Mouse (Mus musculus) heart, embryonic 12.5 days (tissue): Measurements from ENCODE around the gene Hspa2. TPM values are rescaled to one million over a fixed set of nuclear protein-coding genes. Genes with fewer than 3 reads are reported as not detected.
A peak's percentile ranks its signal among the peaks of the same experiment; 100 is the strongest.

ENCODE experiments used
- ATAC-seq: fragments of 200-750 bp; cut with Nextera tagmentation; 2 replicates; pipeline ENCODE4 v1.8.0; 2017; ENCODE audit warnings: moderate TSS enrichment, moderate library complexity; ENCODE audit not compliant: insufficient number of reproducible peaks, low FRiP score
- H3K27ac ChIP-seq: fragments of 300-500 bp; sonication (generic); 2 replicates; pipeline ENCODE4 v1.5.1; 2016; ENCODE audit warnings: mild to moderate bottlenecking, moderate library complexity; ENCODE audit not compliant: poor library complexity, severe bottlenecking
- H3K27me3 ChIP-seq: fragments of 300-500 bp; sonication (generic); replicated peaks from 2 replicates; pipeline ENCODE4 v1.6.1; 2016; ENCODE audit warnings: mild to moderate bottlenecking, moderate library complexity
- H3K36me3 ChIP-seq: fragments of 300-500 bp; sonication (generic); 2 replicates; pipeline ENCODE4 v1.6.1; 2016; ENCODE audit warnings: mild to moderate bottlenecking, moderate library complexity
- H3K4me1 ChIP-seq: fragments of 300-500 bp; sonication (generic); replicated peaks from 2 replicates; pipeline ENCODE4 v1.6.1; 2016; ENCODE audit warnings: mild to moderate bottlenecking
- H3K4me2 ChIP-seq: fragments of 300-500 bp; sonication (generic); 2 replicates; pipeline ENCODE4 v1.6.1; 2016; ENCODE audit warnings: mild to moderate bottlenecking, moderate library complexity
- H3K4me3 ChIP-seq: fragments of 300-500 bp; sonication (generic); 2 replicates; pipeline ENCODE4 v1.5.1; 2016; ENCODE audit warnings: mild to moderate bottlenecking
- H3K9ac ChIP-seq: fragments of 300-500 bp; sonication (generic); 2 replicates; pipeline ENCODE4 v1.6.1; 2016; ENCODE audit warnings: mild to moderate bottlenecking, moderate library complexity
- H3K9me3 ChIP-seq: fragments of 300-500 bp; sonication (generic); replicated peaks from 2 replicates; pipeline ENCODE4 v1.6.1; 2016; ENCODE audit warnings: mild to moderate bottlenecking, moderate library complexity
- WGBS: fragments of 180-500 bp; shearing (Covaris S2); methylation state at CpG from one replicate; pipeline ENCODE4 v1.1.7; 2016; 5-methylcytosine and 5-hydroxymethylcytosine counted together
- polyA plus RNA-seq: library from polyadenylated mRNA; unstranded; fragments of >200 nt; fragmentation: Nextera tagmentation; extraction: Ambion mirVana; gene quantifications from 2 replicates; pipeline ENCODE4 v1.2.1, GENCODE M21; 2016

Gene Hspa2
- polyA plus RNA-seq, 1 experiment from 2014 or later = 23.9 TPM

- ATAC-seq = no peak
- H3K9me3 ChIP-seq = no peaks in the 10 kb centered on the region
- whole genome bisulfite sequencing = 61% methylated on average over 5 of the region's 5 CpGs
- no peak overlapping the region for H3K4me3 ChIP-seq
- H3K36me3 ChIP-seq = peaks cover 7% of the 10 kb centered on the region; the same call in 1 of the 2 replicates
- peaks cover 58% of the 10 kb centered on the region for H3K4me1 ChIP-seq
- H3K27me3 ChIP-seq = no peaks in the 10 kb centered on the region
- no peak overlapping the region for H3K4me2 ChIP-seq
- H3K27ac ChIP-seq = peak overlapping the region; percentile 81
- H3K9ac ChIP-seq = no peak overlapping the region
These were observed 25.4 kb upstream of the Hspa2 start for GRCm38 (mm10) chr12:76378556-76378955.

GRCm38 (mm10) chr12:76380151-76380550, 23.8 kb upstream of the Hspa2 start:
- H3K36me3 ChIP-seq = peaks cover 18% of the 10 kb centered on the region
- no peak overlapping the region for H3K4me2 ChIP-seq
- H3K9ac ChIP-seq = no peak overlapping the region
- no peak for ATAC-seq
- H3K27me3 ChIP-seq = no peaks in the 10 kb centered on the region
- no peak overlapping the region for H3K4me3 ChIP-seq
- peaks cover 44% of the 10 kb centered on the region for H3K4me1 ChIP-seq
- no peaks in the 10 kb centered on the region for H3K9me3 ChIP-seq
- H3K27ac ChIP-seq = 0 out of 2 replicates have a peak overlapping the region, but pooled peaks have one; percentile 6
- WGBS = 56% methylated on average over 7 of the region's 7 CpGs

DNA sequence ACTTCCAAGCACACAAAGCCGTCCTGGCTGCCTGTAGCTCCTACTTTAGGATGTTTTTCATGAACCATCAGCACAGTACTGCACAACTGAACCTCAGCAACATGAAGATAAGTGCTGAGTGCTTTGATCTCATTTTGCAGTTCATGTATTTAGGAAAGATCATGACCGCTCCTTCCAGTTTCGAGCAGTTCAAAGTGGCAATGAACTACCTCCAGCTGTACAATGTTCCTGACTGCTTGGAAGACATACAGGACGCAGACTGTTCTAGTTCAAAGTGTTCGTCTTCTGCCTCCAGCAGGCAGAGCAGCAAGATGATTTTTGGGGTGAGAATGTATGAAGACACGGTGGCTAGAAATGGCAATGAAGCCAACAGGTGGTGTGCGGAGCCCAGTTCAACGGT, 18.6 kb upstream of the Hspa2 start:
- Histone ChIP-seq H3K4me3 (no peak overlapping the region), H3K9ac (no peak overlapping the region), H3K9me3 (no peaks in the 10 kb centered on the region), H3K36me3 (peaks cover 53% of the 10 kb centered on the region), H3K4me2 (no peak overlapping the region), H3K4me1 (peaks cover 1% of the 10 kb centered on the region; the same call in 1 of the 2 replicates), H3K27ac (no peak overlapping the region), H3K27me3 (no peaks in the 10 kb centered on the region)
- no peak for ATAC-seq
- 88% methylated on average over 8 of the region's 8 CpGs for WGBS

- Histone ChIP-seq H3K9me3 (no peaks in the 10 kb centered on the region), H3K9ac (no peak overlapping the region), H3K4me1 (peaks cover 5% of the 10 kb centered on the region; the same call in 1 of the 2 replicates), H3K27ac (no peak overlapping the region), H3K4me2 (no peak overlapping the region), H3K27me3 (no peaks in the 10 kb centered on the region), H3K4me3 (no peak overlapping the region), H3K36me3 (peaks cover 49% of the 10 kb centered on the region)
- WGBS = 90% methylated on average over 11 of the region's 11 CpGs
- ATAC-seq = no peak
These were observed 15.2 kb upstream of the Hspa2 start for GRCm38 (mm10) chr12:76388794-76389193.

- no peak for ATAC-seq
- H3K4me2 ChIP-seq = no peak overlapping the region
- H3K4me1 ChIP-seq = peaks cover 5% of the 10 kb centered on the region; the same call in 1 of the 2 replicates
- H3K27ac ChIP-seq = no peak overlapping the region
- H3K9me3 ChIP-seq = no peaks in the 10 kb centered on the region
- 63% methylated on average over 3 of the region's 3 CpGs for WGBS
- H3K4me3 ChIP-seq = no peak overlapping the region
- H3K9ac ChIP-seq = no peak overlapping the region
- H3K36me3 ChIP-seq = peaks cover 24% of the 10 kb centered on the region
- H3K27me3 ChIP-seq = no peaks in the 10 kb centered on the region
These were observed 12.2 kb upstream of the Hspa2 start for GRCm38 (mm10) chr12:76391595-76392271.

DNA sequence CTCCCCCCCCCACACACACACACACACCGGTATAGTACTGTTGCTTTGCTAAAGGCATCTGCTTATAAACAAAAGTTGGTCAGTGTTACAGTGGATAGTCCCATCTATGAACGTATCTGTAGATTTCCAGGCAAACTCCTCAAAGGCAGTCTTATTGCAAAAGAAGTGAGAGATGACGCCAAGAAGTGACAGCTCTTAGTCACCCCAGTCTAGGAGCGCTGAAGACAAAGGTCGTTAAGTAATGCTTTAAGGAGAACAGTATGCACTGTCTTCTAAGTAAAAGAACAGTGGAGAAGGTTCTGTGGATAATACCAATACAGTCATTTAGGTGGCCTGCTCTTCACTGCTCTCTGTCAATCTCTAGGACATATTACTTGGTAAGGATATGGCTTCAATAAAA, 11.0 kb upstream of the Hspa2 start:
- H3K4me3 ChIP-seq = no peak overlapping the region
- H3K9me3 ChIP-seq = no peaks in the 10 kb centered on the region
- H3K27me3 ChIP-seq = no peaks in the 10 kb centered on the region
- ATAC-seq = no peak
- no peak overlapping the region for H3K27ac ChIP-seq
- H3K4me1 ChIP-seq = peaks cover 7% of the 10 kb centered on the region; the same call in 1 of the 2 replicates
- H3K9ac ChIP-seq = no peak overlapping the region
- no peak overlapping the region for H3K4me2 ChIP-seq
- 81% methylated on average over 5 of the region's 5 CpGs for WGBS
- H3K36me3 ChIP-seq = peaks cover 19% of the 10 kb centered on the region

- Histone ChIP-seq H3K36me3 (no peaks in the 10 kb centered on the region), H3K27ac (no peak overlapping the region), H3K4me3 (no peak overlapping the region), H3K4me2 (no peak overlapping the region), H3K4me1 (peaks cover 8% of the 10 kb centered on the region), H3K27me3 (no peaks in the 10 kb centered on the region), H3K9ac (no peak overlapping the region), H3K9me3 (no peaks in the 10 kb centered on the region)
- WGBS = 88% methylated on average over 5 of the region's 5 CpGs
- ATAC-seq = no peak
These were observed 6.7 kb upstream of the Hspa2 start for GRCm38 (mm10) chr12:76397281-76397680.

DNA sequence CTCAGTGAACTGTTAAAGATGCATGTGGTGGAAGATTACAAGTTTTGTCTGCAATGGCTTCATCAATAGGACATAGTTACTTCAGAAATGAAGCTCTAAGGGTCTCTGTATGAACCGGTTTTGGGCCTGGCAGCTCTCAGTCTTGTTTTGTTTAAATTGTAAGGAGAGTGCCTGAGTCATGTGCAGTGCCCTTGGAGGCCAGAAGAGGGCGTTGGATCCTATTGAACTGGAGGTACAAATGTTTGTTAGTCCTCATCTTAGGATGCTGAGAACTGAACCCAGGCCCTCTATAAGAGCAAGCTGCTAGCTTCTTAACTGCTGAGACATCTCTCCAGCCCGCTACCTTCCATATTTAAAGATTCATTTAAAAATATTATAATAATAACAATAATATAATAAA, 2.3 kb upstream of the Hspa2 start:
- Histone ChIP-seq H3K4me1 (peaks cover 33% of the 10 kb centered on the region), H3K9me3 (no peaks in the 10 kb centered on the region), H3K4me3 (no peak overlapping the region), H3K27me3 (peaks cover 15% of the 10 kb centered on the region; the same call in 1 of the 2 replicates), H3K9ac (no peak overlapping the region), H3K4me2 (no peak overlapping the region), H3K27ac (no peak overlapping the region), H3K36me3 (no peaks in the 10 kb centered on the region)
- 54% methylated on average over 3 of the region's 3 CpGs for WGBS
- no peak for ATAC-seq

DNA sequence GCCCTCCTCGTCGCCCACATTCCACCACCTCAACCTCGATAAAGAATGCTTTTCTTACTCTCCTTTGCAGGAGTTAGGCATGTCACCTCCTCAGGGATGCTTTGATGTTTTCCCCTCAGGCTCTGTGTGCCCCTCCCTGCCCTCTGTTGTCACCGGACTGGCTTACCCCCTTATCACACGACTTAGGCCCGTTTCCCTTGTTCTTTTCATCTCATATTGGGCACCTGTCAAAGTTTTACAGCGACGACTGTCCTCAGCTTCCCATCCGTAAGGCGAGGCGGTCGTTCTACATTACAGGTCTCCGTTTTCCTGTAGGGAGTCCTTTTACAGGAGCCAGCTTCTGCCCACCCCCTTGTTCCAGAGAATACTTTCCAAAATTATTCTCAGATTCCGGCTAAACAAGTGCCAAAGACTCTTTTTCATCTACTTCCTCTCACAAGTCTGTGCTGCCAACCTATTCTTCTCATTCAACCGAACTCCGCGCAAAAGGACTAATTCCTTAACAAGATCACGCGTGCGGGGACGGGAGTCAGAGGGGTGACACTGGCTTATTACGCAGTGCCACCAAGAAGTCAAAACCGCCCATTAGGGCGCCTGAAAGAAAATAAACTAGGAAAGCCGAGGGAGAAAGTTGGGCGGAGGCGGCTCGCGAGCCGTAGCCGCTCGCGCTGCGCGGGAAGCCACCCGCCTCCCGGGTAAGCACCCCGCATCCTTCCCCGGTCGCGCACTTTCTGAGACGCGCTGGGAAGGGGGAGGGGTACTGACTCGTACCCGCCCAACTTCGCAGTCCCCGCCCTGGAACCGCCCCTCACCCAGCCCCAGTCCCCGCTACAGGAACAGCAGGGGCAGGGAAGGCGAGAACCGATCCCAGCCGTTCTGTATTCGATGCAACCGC, 738 bp upstream of the Hspa2 start:
- Histone ChIP-seq H3K4me3 (peak overlapping the region; percentile 73), H3K9ac (peak overlapping the region; percentile 79), H3K36me3 (no peaks in the 10 kb centered on the region), H3K27me3 (peaks cover 22% of the 10 kb centered on the region), H3K4me2 (peak overlapping the region; percentile 91), H3K4me1 (peaks cover 29% of the 10 kb centered on the region), H3K9me3 (no peaks in the 10 kb centered on the region), H3K27ac (peak overlapping the region; percentile 96)
- under 1% methylated on average over 54 of the region's 54 CpGs for WGBS
- ATAC-seq = peak; percentile 92

DNA sequence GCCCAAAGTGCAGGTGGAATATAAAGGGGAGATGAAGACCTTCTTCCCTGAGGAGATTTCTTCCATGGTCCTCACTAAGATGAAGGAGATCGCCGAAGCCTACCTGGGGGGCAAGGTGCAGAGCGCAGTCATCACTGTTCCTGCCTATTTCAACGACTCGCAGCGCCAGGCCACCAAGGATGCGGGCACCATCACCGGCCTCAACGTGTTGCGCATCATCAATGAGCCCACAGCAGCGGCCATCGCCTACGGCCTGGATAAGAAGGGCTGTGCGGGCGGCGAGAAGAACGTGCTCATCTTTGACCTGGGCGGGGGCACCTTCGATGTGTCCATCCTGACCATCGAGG, 833 bp downstream of the Hspa2 start:
- peak overlapping the region; percentile 91 for H3K4me2 ChIP-seq
- H3K4me1 ChIP-seq = peaks cover 25% of the 10 kb centered on the region
- ATAC-seq = no peak
- no peaks in the 10 kb centered on the region for H3K9me3 ChIP-seq
- H3K36me3 ChIP-seq = no peaks in the 10 kb centered on the region
- peaks cover 22% of the 10 kb centered on the region for H3K27me3 ChIP-seq
- H3K4me3 ChIP-seq = peak overlapping the region; percentile 73
- H3K27ac ChIP-seq = no peak overlapping the region
- H3K9ac ChIP-seq = peak overlapping the region; percentile 57
- WGBS = 10% methylated on average over 20 of the region's 20 CpGs

- peaks cover 25% of the 10 kb centered on the region for H3K4me1 ChIP-seq
- ATAC-seq = no peak
- H3K4me2 ChIP-seq = peak overlapping the region; percentile 91
- no peaks in the 10 kb centered on the region for H3K36me3 ChIP-seq
- no peak overlapping the region for H3K27ac ChIP-seq
- peak overlapping the region; percentile 57 for H3K9ac ChIP-seq
- peak overlapping the region; percentile 73 for H3K4me3 ChIP-seq
- peaks cover 22% of the 10 kb centered on the region for H3K27me3 ChIP-seq
- 4% methylated on average over 64 of the region's 64 CpGs for WGBS
- H3K9me3 ChIP-seq = no peaks in the 10 kb centered on the region
These were observed 1.4 kb downstream of the Hspa2 start for GRCm38 (mm10) chr12:76405183-76405970.
